Mouse (Mus musculus): Measurements from ENCODE around the gene Krtcap3. TPM values are rescaled to one million over a fixed set of nuclear protein-coding genes. Genes with fewer than 3 reads are reported as not detected.

Gene Krtcap3
- polyA plus RNA-seq, 1 experiment, result 25.0 TPM

GRCm38 (mm10) chr5:31266101-31266500 is 14.6 kb downstream of the Krtcap3 start:
- Histone ChIP-seq H3K27me3 (ENCODE audit: control insufficient read depth, insufficient read depth, low read length) (no peaks in the 10 kb centered on the region), H3K27ac (ENCODE audit: insufficient read depth, low read length) (no peak overlapping the region), H3K4me1 (ENCODE audit: control insufficient read depth, insufficient read depth, insufficient read length) (no peaks in the 10 kb centered on the region), H3K4me3 (ENCODE audit: extremely low read depth, insufficient read depth, insufficient read length) (no peak overlapping the region), H3K36me3 (ENCODE audit: control insufficient read depth, insufficient read depth, low read length) (peaks cover 8% of the 10 kb centered on the region)
- 77% methylated on average over 7 of the region's 7 CpGs for WGBS
- TF ChIP-seq CTCF (IDR thresholded peaks at IDR 0.05; ENCODE audit: extremely low read depth, insufficient read depth, insufficient read length, insufficient replicate concordance), result no peak
- no peak for TF ChIP-seq POLR2A (IDR thresholded peaks at IDR 0.05; ENCODE audit: low read depth, low read length)
- no peak for DNase-seq (ENCODE audit: low read depth in 1 of 2, low spot score in 2 of 2)

- WGBS, result 71% methylated on average over 6 of the region's 6 CpGs
- no peaks in the 10 kb centered on the region for H3K4me1 ChIP-seq (ENCODE audit: control insufficient read depth, insufficient read depth, insufficient read length)
- no peak for TF ChIP-seq POLR2A (IDR thresholded peaks at IDR 0.05; ENCODE audit: low read depth, low read length)
- no peak for TF ChIP-seq CTCF (IDR thresholded peaks at IDR 0.05; ENCODE audit: extremely low read depth, insufficient read depth, insufficient read length, insufficient replicate concordance)
- H3K27ac ChIP-seq (ENCODE audit: insufficient read depth, low read length), result no peak overlapping the region
- H3K4me3 ChIP-seq (ENCODE audit: extremely low read depth, insufficient read depth, insufficient read length), result no peak overlapping the region
- peaks cover 6% of the 10 kb centered on the region for H3K36me3 ChIP-seq (ENCODE audit: control insufficient read depth, insufficient read depth, low read length)
- DNase-seq (ENCODE audit: low read depth in 1 of 2, low spot score in 2 of 2), result no peak
- H3K27me3 ChIP-seq (ENCODE audit: control insufficient read depth, insufficient read depth, low read length), result no peaks in the 10 kb centered on the region
Measured at GRCm38 (mm10) chr5:31267686-31268085, 16.2 kb downstream of the Krtcap3 start.

GRCm38 (mm10) chr5:31273018-31273417 is 21.5 kb downstream of the Krtcap3 start:
- no peak overlapping the region for H3K27ac ChIP-seq (ENCODE audit: insufficient read depth, low read length)
- DNase-seq (ENCODE audit: low read depth in 1 of 2, low spot score in 2 of 2), result no peak
- H3K4me1 ChIP-seq (ENCODE audit: control insufficient read depth, insufficient read depth, insufficient read length), result no peaks in the 10 kb centered on the region
- TF ChIP-seq CTCF (IDR thresholded peaks at IDR 0.05; ENCODE audit: extremely low read depth, insufficient read depth, insufficient read length, insufficient replicate concordance) (no peak), POLR2A (IDR thresholded peaks at IDR 0.05; ENCODE audit: low read depth, low read length) (no peak)
- WGBS, result 89% methylated on average over 6 of the region's 6 CpGs
- no peaks in the 10 kb centered on the region for H3K27me3 ChIP-seq (ENCODE audit: control insufficient read depth, insufficient read depth, low read length)
- no peak overlapping the region for H3K4me3 ChIP-seq (ENCODE audit: extremely low read depth, insufficient read depth, insufficient read length)
- H3K36me3 ChIP-seq (ENCODE audit: control insufficient read depth, insufficient read depth, low read length), result no peaks in the 10 kb centered on the region; the same call in 1 of the 2 replicates

GRCm38 (mm10) chr5:31279245-31279988 is 27.9 kb downstream of the Krtcap3 start:
- Histone ChIP-seq H3K36me3 (ENCODE audit: control insufficient read depth, insufficient read depth, low read length) (peaks cover 5% of the 10 kb centered on the region), H3K27ac (ENCODE audit: insufficient read depth, low read length) (peak overlapping the region; percentile 70), H3K27me3 (ENCODE audit: control insufficient read depth, insufficient read depth, low read length) (no peaks in the 10 kb centered on the region), H3K4me1 (ENCODE audit: control insufficient read depth, insufficient read depth, insufficient read length) (peaks cover 5% of the 10 kb centered on the region; the same call in 1 of the 2 replicates), H3K4me3 (ENCODE audit: extremely low read depth, insufficient read depth, insufficient read length) (no peak overlapping the region)
- TF ChIP-seq POLR2A (IDR thresholded peaks at IDR 0.05; ENCODE audit: low read depth, low read length), result no peak
- TF ChIP-seq CTCF (IDR thresholded peaks at IDR 0.05; ENCODE audit: extremely low read depth, insufficient read depth, insufficient read length, insufficient replicate concordance), result no peak
- WGBS, result 46% methylated on average over 20 of the region's 20 CpGs
- peak in 1 of 2 experiments; percentile 40 for DNase-seq (ENCODE audit: low read depth in 1 of 2, low spot score in 2 of 2)

- DNase-seq (ENCODE audit: low read depth in 1 of 2, low spot score in 2 of 2), result peak in 1 of 2 experiments; percentile 64
- Histone ChIP-seq H3K4me1 (ENCODE audit: control insufficient read depth, insufficient read depth, insufficient read length) (peaks cover 18% of the 10 kb centered on the region; the same call in 1 of the 2 replicates), H3K36me3 (ENCODE audit: control insufficient read depth, insufficient read depth, low read length) (peaks cover 4% of the 10 kb centered on the region; the same call in 1 of the 2 replicates), H3K27ac (ENCODE audit: insufficient read depth, low read length) (peak overlapping the region; percentile 94), H3K27me3 (ENCODE audit: control insufficient read depth, insufficient read depth, low read length) (no peaks in the 10 kb centered on the region), H3K4me3 (ENCODE audit: extremely low read depth, insufficient read depth, insufficient read length) (no peak overlapping the region)
- WGBS, result 16% methylated on average over 4 of the region's 4 CpGs
- TF ChIP-seq CTCF (IDR thresholded peaks at IDR 0.05; ENCODE audit: extremely low read depth, insufficient read depth, insufficient read length, insufficient replicate concordance), result no peak
- no peak for TF ChIP-seq POLR2A (IDR thresholded peaks at IDR 0.05; ENCODE audit: low read depth, low read length)
Measured at GRCm38 (mm10) chr5:31288225-31288624, 36.7 kb downstream of the Krtcap3 start.

- Histone ChIP-seq H3K27me3 (ENCODE audit: control insufficient read depth, insufficient read depth, low read length) (no peaks in the 10 kb centered on the region), H3K27ac (ENCODE audit: insufficient read depth, low read length) (peak overlapping the region; percentile 94), H3K36me3 (ENCODE audit: control insufficient read depth, insufficient read depth, low read length) (peaks cover 4% of the 10 kb centered on the region; the same call in 1 of the 2 replicates), H3K4me3 (ENCODE audit: extremely low read depth, insufficient read depth, insufficient read length) (no peak overlapping the region), H3K4me1 (ENCODE audit: control insufficient read depth, insufficient read depth, insufficient read length) (peaks cover 18% of the 10 kb centered on the region; the same call in 1 of the 2 replicates)
- DNase-seq (ENCODE audit: low read depth in 1 of 2, low spot score in 2 of 2), result no peak
- TF ChIP-seq POLR2A (IDR thresholded peaks at IDR 0.05; ENCODE audit: low read depth, low read length), result no peak
- TF ChIP-seq CTCF (IDR thresholded peaks at IDR 0.05; ENCODE audit: extremely low read depth, insufficient read depth, insufficient read length, insufficient replicate concordance), result no peak
- 38% methylated on average over 3 of the region's 3 CpGs for WGBS
Measured at GRCm38 (mm10) chr5:31288655-31289054, 37.2 kb downstream of the Krtcap3 start.
